Mouse (Mus musculus) Muller cell, postnatal 12 days (primary cell): ENCODE results near the gene Nudt22.

ENCODE experiments used
- DNase-seq: peaks from one replicate; pipeline ENCODE4 v3.0.0-alpha.2; 2015; ENCODE audit errors: inconsistent ontology term

The Nudt22 gene

GRCm38 (mm10) chr19:6949951-6950350 lies 46.0 kb downstream of the Nudt22 start:
- no peak for DNase-seq

DNA sequence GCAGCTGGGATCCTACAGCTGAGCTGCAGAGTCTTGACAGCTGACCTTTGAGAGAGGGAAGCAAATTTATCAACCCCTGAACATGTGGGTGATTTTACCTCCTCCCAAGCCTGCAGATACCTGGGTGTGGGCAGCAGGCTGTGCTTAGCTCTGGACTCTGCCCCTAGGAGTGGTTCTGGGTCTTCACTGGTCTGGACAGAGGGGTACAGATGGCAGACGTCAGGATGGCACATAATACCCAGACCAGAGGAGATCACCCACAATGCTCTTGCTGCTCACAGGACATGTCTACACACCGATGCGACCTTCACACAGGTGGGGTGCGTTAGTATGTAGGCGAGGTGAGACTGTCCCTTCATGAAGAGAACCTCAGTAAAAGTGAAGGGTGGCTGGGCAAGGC lies 46.4 kb downstream of the Nudt22 start:
- DNase-seq: no peak

- DNase-seq: no peak
Observed at GRCm38 (mm10) chr19:6948186-6948585, 47.7 kb downstream of the Nudt22 start.

- no peak for DNase-seq
Observed at GRCm38 (mm10) chr19:6947742-6948141, 48.2 kb downstream of the Nudt22 start.

DNA sequence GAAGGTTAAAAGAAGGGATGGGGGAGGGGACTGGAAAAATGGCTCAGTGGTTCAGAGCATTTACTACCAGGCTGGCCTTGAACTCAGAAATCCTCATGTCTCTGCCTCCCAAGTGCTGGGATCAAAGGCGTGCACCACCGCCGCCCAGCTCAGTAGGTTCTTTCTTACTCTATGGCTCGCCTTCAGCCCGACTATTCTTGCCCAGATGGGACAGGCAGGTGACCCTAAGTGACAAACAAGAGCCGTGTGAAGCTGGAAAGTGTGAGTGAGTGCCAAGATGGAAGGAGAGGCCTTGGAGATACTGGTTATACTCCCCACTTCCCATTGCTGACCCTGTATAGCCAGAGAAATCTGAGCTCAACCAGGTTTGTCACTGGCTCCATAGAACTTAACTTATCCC lies 52.2 kb downstream of the Nudt22 start:
- no peak for DNase-seq
